Mouse (Mus musculus): ENCODE results near the gene Ptpn23. TPM values are rescaled to one million over a fixed set of nuclear protein-coding genes. Genes with fewer than 3 reads are reported as not detected.
"Not testable (repeated sequence)": the region's sequence is repeated elsewhere in the genome, so short reads cannot be mapped to it uniquely, and the experiment has no call there.

The Ptpn23 gene
- polyA plus RNA-seq, 1 experiment from 2014 or later: 10.0 TPM

DNA sequence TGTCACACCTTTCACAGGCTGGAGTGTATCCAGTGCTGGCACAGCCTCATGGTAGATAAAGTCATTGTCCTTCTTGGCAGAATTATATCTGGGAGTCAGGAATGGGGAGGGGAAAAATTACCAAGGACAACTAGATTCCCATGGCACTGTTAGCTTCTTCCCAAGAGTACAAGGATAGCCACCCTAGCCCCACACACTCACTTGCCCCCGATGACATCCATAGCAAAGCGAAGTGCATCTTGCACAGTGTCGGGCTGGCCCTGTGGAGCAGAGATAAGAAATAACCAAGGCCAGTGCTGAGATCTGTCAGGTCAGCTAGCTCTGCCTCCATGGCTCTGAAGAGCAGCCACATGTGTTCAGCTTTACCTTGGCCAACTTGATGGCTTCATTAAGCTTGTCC lies 17.2 kb downstream of the Ptpn23 start:
- WGBS: 93% methylated on average over 3 of the region's 3 CpGs
- no peaks in the 10 kb centered on the region for H3K4me1 ChIP-seq (replicated peaks; ENCODE audit: control insufficient read depth, insufficient read depth, low read length)
- H3K36me3 ChIP-seq (ENCODE audit: control insufficient read depth, insufficient read depth): peaks cover 84% of the 10 kb centered on the region
- no peaks in the 10 kb centered on the region for H3K9me3 ChIP-seq (ENCODE audit: control insufficient read depth)
- no peak overlapping the region for H3K27ac ChIP-seq (ENCODE audit: low read depth, low read length)
- ATAC-seq: no peak
- no peak overlapping the region for H3K4me2 ChIP-seq (replicated peaks; ENCODE audit: low read depth)
- no peak for TF ChIP-seq CTCF (IDR thresholded peaks at IDR 0.05; ENCODE audit: low read depth)
- no peak overlapping the region for H3K4me3 ChIP-seq (ENCODE audit: low read depth, low read length)
- H3K27me3 ChIP-seq (replicated peaks; ENCODE audit: control insufficient read depth, insufficient read depth, low read length): no peaks in the 10 kb centered on the region
- no peak overlapping the region for H3K9ac ChIP-seq (ENCODE audit: low read depth, low read length)

GRCm38 (mm10) chr9:110388011-110388410 lies 20.0 kb downstream of the Ptpn23 start:
- Histone ChIP-seq H3K36me3 (ENCODE audit: control insufficient read depth, insufficient read depth) (peaks cover 94% of the 10 kb centered on the region), H3K4me3 (ENCODE audit: low read depth, low read length) (no peak overlapping the region)

GRCm38 (mm10) chr9:110384369-110384929 lies 23.6 kb downstream of the Ptpn23 start:
- no peak overlapping the region for H3K27ac ChIP-seq (ENCODE audit: low read depth, low read length)
- no peaks in the 10 kb centered on the region for H3K4me1 ChIP-seq (replicated peaks; ENCODE audit: control insufficient read depth, insufficient read depth, low read length)
- no peaks in the 10 kb centered on the region for H3K9me3 ChIP-seq (ENCODE audit: control insufficient read depth)
- TF ChIP-seq CTCF (IDR thresholded peaks at IDR 0.05; ENCODE audit: low read depth): no peak
- no peaks in the 10 kb centered on the region for H3K27me3 ChIP-seq (replicated peaks; ENCODE audit: control insufficient read depth, insufficient read depth, low read length)
- H3K9ac ChIP-seq (ENCODE audit: low read depth, low read length): no peak overlapping the region
- no peak for ATAC-seq
- 89% methylated on average over 7 of the region's 7 CpGs for WGBS
- no peak overlapping the region for H3K4me3 ChIP-seq (ENCODE audit: low read depth, low read length)
- H3K4me2 ChIP-seq (replicated peaks; ENCODE audit: low read depth): no peak overlapping the region
- peaks cover 80% of the 10 kb centered on the region for H3K36me3 ChIP-seq (ENCODE audit: control insufficient read depth, insufficient read depth)

More at GRCm38 (mm10) chr9:110388011-110388410, 20.0 kb downstream of the Ptpn23 start:
- no peak overlapping the region for H3K9ac ChIP-seq (ENCODE audit: low read depth, low read length)
- H3K9me3 ChIP-seq (ENCODE audit: control insufficient read depth): no peaks in the 10 kb centered on the region
- H3K27me3 ChIP-seq (replicated peaks; ENCODE audit: control insufficient read depth, insufficient read depth, low read length): no peaks in the 10 kb centered on the region
- no peak overlapping the region for H3K27ac ChIP-seq (ENCODE audit: low read depth, low read length)
- no peaks in the 10 kb centered on the region for H3K4me1 ChIP-seq (replicated peaks; ENCODE audit: control insufficient read depth, insufficient read depth, low read length)
- ATAC-seq: no peak
- WGBS: 96% methylated on average over 7 of the region's 7 CpGs
- no peak for TF ChIP-seq CTCF (IDR thresholded peaks at IDR 0.05; ENCODE audit: low read depth)
- H3K4me2 ChIP-seq (replicated peaks; ENCODE audit: low read depth): no peak overlapping the region

GRCm38 (mm10) chr9:110381292-110381691 lies 26.7 kb downstream of the Ptpn23 start:
- Histone ChIP-seq H3K9me3 (ENCODE audit: control insufficient read depth) (no peaks in the 10 kb centered on the region), H3K9ac (ENCODE audit: low read depth, low read length) (no peak overlapping the region), H3K4me1 (replicated peaks; ENCODE audit: control insufficient read depth, insufficient read depth, low read length) (no peaks in the 10 kb centered on the region), H3K4me2 (replicated peaks; ENCODE audit: low read depth) (no peak overlapping the region), H3K27ac (ENCODE audit: low read depth, low read length) (no peak overlapping the region), H3K27me3 (replicated peaks; ENCODE audit: control insufficient read depth, insufficient read depth, low read length) (no peaks in the 10 kb centered on the region), H3K36me3 (ENCODE audit: control insufficient read depth, insufficient read depth) (peaks cover 80% of the 10 kb centered on the region), H3K4me3 (ENCODE audit: low read depth, low read length) (no peak overlapping the region)
- ATAC-seq: no peak
- no peak for TF ChIP-seq CTCF (IDR thresholded peaks at IDR 0.05; ENCODE audit: low read depth)
- 78% methylated on average over 12 of the region's 12 CpGs for WGBS

DNA sequence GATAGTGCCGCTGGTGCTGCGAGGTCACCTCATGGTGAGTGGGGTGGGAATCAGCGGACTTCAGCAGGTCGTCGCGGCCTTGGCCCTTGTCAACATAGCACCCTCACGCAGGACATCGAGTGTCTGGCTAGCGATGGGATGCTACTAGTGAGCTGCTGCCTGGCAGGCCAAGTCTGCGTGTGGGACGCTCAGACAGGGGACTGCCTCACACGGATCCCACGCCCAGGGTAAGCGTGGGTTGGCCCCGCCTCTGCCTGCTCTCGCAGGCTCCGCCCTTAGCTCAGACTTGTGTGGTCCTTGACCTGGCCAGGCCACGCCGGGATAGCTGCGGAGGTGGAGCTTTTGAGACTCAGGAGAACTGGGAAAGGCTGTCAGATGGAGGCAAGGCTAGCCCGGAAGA lies 27.4 kb downstream of the Ptpn23 start:
- H3K27me3 ChIP-seq (replicated peaks; ENCODE audit: control insufficient read depth, insufficient read depth, low read length): no peaks in the 10 kb centered on the region
- no peak overlapping the region for H3K4me3 ChIP-seq (ENCODE audit: low read depth, low read length)
- H3K4me1 ChIP-seq (replicated peaks; ENCODE audit: control insufficient read depth, insufficient read depth, low read length): no peaks in the 10 kb centered on the region
- 36% methylated on average over 21 of the region's 21 CpGs for WGBS
- 0 out of 2 replicates have a peak, but pooled peaks have one; percentile 13 for ATAC-seq
- peaks cover 80% of the 10 kb centered on the region for H3K36me3 ChIP-seq (ENCODE audit: control insufficient read depth, insufficient read depth)
- H3K9ac ChIP-seq (ENCODE audit: low read depth, low read length): no peak overlapping the region
- TF ChIP-seq CTCF (IDR thresholded peaks at IDR 0.05; ENCODE audit: low read depth): no peak
- 0 out of 2 replicates have a peak overlapping the region, but pooled peaks have one; percentile 17 for H3K4me2 ChIP-seq (replicated peaks; ENCODE audit: low read depth)
- no peaks in the 10 kb centered on the region for H3K9me3 ChIP-seq (ENCODE audit: control insufficient read depth)
- no peak overlapping the region for H3K27ac ChIP-seq (ENCODE audit: low read depth, low read length)

GRCm38 (mm10) chr9:110379361-110379760 lies 28.7 kb downstream of the Ptpn23 start:
- H3K36me3 ChIP-seq (ENCODE audit: control insufficient read depth, insufficient read depth): peaks cover 73% of the 10 kb centered on the region
- no peaks in the 10 kb centered on the region for H3K9me3 ChIP-seq (ENCODE audit: control insufficient read depth)

GRCm38 (mm10) chr9:110377655-110378054 lies 30.4 kb downstream of the Ptpn23 start:
- not testable (repeated sequence) for H3K4me1 ChIP-seq (replicated peaks; ENCODE audit: control insufficient read depth, insufficient read depth, low read length); H3K9ac ChIP-seq (ENCODE audit: low read depth, low read length); H3K4me2 ChIP-seq (replicated peaks; ENCODE audit: low read depth); H3K9me3 ChIP-seq (ENCODE audit: control insufficient read depth); ATAC-seq; H3K27me3 ChIP-seq (replicated peaks; ENCODE audit: control insufficient read depth, insufficient read depth, low read length); H3K4me3 ChIP-seq (ENCODE audit: low read depth, low read length); H3K27ac ChIP-seq (ENCODE audit: low read depth, low read length)
- WGBS: 87% methylated on average over 15 of the region's 15 CpGs
- H3K36me3 ChIP-seq (ENCODE audit: control insufficient read depth, insufficient read depth): peaks cover 72% of the 10 kb centered on the region

More at GRCm38 (mm10) chr9:110379361-110379760, 28.7 kb downstream of the Ptpn23 start:
- Histone ChIP-seq H3K4me1 (replicated peaks; ENCODE audit: control insufficient read depth, insufficient read depth, low read length) (no peaks in the 10 kb centered on the region), H3K4me2 (replicated peaks; ENCODE audit: low read depth) (no peak overlapping the region), H3K27me3 (replicated peaks; ENCODE audit: control insufficient read depth, insufficient read depth, low read length) (no peaks in the 10 kb centered on the region), H3K9ac (ENCODE audit: low read depth, low read length) (no peak overlapping the region), H3K4me3 (ENCODE audit: low read depth, low read length) (no peak overlapping the region), H3K27ac (ENCODE audit: low read depth, low read length) (no peak overlapping the region)
- 95% methylated on average over 8 of the region's 8 CpGs for WGBS
- no peak for ATAC-seq
- no peak for TF ChIP-seq CTCF (IDR thresholded peaks at IDR 0.05; ENCODE audit: low read depth)
